Mouse (Mus musculus) right cerebral cortex, postnatal 10 days (tissue): ENCODE measurements at regions not wholly inside any gene's neighbourhood (a gene's known extent, or its start where the extent isn't known, plus 50 kb on each side); places are given as distances from the start of the nearest gene placed in this dataset.
A peak's percentile ranks its signal among the peaks of the same experiment; 100 is the strongest.

Experiments used
- DNase-seq, 2 experiments: peaks; one replicate each; pipeline ENCODE4 v3.0.0; 2021; ENCODE audit warnings: low spot score in 2 of 2

- DNase-seq = no peak
Observed at GRCm38 (mm10) chrX:11565888-11566287, 238.3 kb downstream of the H2al1j start.

- DNase-seq = no peak
Observed at GRCm38 (mm10) chrX:11567827-11568226, 240.2 kb downstream of the H2al1j start.

GRCm38 (mm10) chrX:11568262-11568661 is 240.6 kb downstream of the H2al1j start:
- DNase-seq = no peak

GRCm38 (mm10) chrX:11574354-11574753 is 246.7 kb downstream of the H2al1j start:
- no peak for DNase-seq

GRCm38 (mm10) chrX:11575571-11575970 is 247.9 kb downstream of the H2al1j start:
- no peak for DNase-seq

GRCm38 (mm10) chrX:11576287-11576686 is 248.7 kb downstream of the H2al1j start:
- DNase-seq = no peak

- no peak for DNase-seq
Observed at GRCm38 (mm10) chrX:11577294-11577693, 249.7 kb downstream of the H2al1j start.

GRCm38 (mm10) chrX:11585353-11585752 is 257.7 kb downstream of the H2al1j start:
- no peak for DNase-seq

GRCm38 (mm10) chrX:11591391-11592187 is 264.0 kb downstream of the H2al1j start:
- peak in 1 of 2 experiments; percentile 30 for DNase-seq

GRCm38 (mm10) chrX:11594542-11594941 is 266.9 kb downstream of the H2al1j start:
- DNase-seq = no peak

- peak; percentile 54 to 62 for DNase-seq
Observed at GRCm38 (mm10) chrX:11597548-11597947, 269.9 kb downstream of the H2al1j start.

GRCm38 (mm10) chrX:11614237-11614636 is 286.6 kb downstream of the H2al1j start:
- DNase-seq = peak; percentile 35 to 47

- DNase-seq = peak; percentile 54 to 75
Observed at GRCm38 (mm10) chrX:11621045-11621763, 293.6 kb downstream of the H2al1j start.

GRCm38 (mm10) chrX:11626274-11626878 is 298.8 kb downstream of the H2al1j start:
- DNase-seq = no peak

- no peak for DNase-seq
Observed at GRCm38 (mm10) chrX:11629362-11629761, 301.7 kb downstream of the H2al1j start.

GRCm38 (mm10) chrX:11629906-11630305 is 302.3 kb downstream of the H2al1j start:
- no peak for DNase-seq

- DNase-seq = peak; percentile 43 to 50
Observed at GRCm38 (mm10) chrX:11631186-11631913, 303.7 kb downstream of the H2al1j start.

- no peak for DNase-seq
Observed at GRCm38 (mm10) chrX:11632011-11632410, 304.4 kb downstream of the H2al1j start.

- no peak for DNase-seq
Observed at GRCm38 (mm10) chrX:11633823-11634222, 306.2 kb downstream of the H2al1j start.

- DNase-seq = no peak
Observed at GRCm38 (mm10) chrX:11644484-11644883, 316.9 kb downstream of the H2al1j start.

- no peak for DNase-seq
Observed at GRCm38 (mm10) chrX:11646681-11647526, 319.3 kb downstream of the H2al1j start.
